Mouse (Mus musculus): ENCODE results near the gene Shq1. TPM values are rescaled to one million over a fixed set of nuclear protein-coding genes. Genes with fewer than 3 reads are reported as not detected.

Shq1 gene
- polyA plus RNA-seq, 1 experiment from 2014 or later: 23.7 TPM

DNA sequence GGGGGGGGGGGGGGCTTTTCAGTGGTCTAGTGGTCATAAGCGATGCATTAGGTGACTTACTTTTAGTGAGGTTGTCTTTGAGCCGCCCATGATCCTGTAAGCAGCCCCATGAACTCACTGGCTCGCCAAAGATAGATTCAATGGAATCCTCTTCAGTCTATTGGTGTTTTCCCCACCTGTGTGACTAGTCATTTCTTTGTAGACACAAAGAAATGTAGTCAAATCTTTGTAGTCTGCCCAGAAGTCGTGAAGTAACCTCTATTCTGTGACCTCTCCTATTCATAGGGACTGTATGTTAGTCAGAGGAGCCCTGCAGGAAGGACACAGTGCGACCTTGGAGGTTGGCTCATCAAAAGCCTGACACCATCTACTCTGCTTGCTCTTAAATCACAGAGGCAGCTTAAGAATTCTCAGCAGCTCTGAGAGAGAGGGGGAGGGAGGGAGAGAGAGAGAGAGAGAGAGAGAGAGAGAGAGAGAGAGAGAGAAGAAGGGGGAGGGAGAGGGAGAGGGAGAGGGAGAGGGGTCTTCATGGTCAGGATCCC is 150.3 kb downstream of the Shq1 start:
- 79% methylated on average over 5 of the region's 5 CpGs for WGBS

DNA sequence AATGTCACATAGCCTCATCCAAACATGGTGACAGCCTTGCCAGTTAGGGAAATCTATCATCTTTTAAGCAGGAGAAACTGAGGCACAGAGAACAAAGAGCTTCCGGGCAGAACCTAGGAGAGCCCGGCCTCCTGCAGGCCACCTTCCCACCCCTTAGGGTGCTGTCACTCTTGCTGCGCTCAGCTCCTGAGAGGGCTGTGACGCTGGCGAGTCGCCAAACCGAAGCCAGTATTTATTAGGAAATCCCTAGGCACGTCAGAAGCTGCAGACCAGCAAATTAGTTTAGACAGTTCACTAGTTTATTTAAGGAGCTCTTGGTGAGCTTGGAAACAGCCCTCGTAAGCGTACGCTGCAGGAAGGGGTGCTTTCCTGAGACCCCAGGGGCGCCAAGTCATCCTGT is 151.1 kb downstream of the Shq1 start:
- 64% methylated on average over 12 of the region's 12 CpGs for WGBS
- no peak for DNase-seq (ENCODE audit: low spot score)
- H3K9me3 ChIP-seq: no peaks in the 10 kb centered on the region
- peaks cover 37% of the 10 kb centered on the region for H3K4me1 ChIP-seq
- H3K36me3 ChIP-seq (replicated peaks): no peaks in the 10 kb centered on the region
- peaks cover 92% of the 10 kb centered on the region for H3K27me3 ChIP-seq (replicated peaks; ENCODE audit: low read depth, poor library complexity, severe bottlenecking)
- H3K4me3 ChIP-seq: no peak overlapping the region
- no peak overlapping the region; the same call in 1 of the 2 replicates for H3K27ac ChIP-seq (replicated peaks)

More for the DNA sequence above, 150.3 kb downstream of the Shq1 start:
- no peak overlapping the region for H3K27ac ChIP-seq (replicated peaks)
- H3K9me3 ChIP-seq: no peaks in the 10 kb centered on the region
- H3K4me3 ChIP-seq: no peak overlapping the region
- peaks cover 43% of the 10 kb centered on the region for H3K4me1 ChIP-seq
- no peak for DNase-seq (ENCODE audit: low spot score)
- peaks cover 92% of the 10 kb centered on the region for H3K27me3 ChIP-seq (replicated peaks; ENCODE audit: low read depth, poor library complexity, severe bottlenecking)
- H3K36me3 ChIP-seq (replicated peaks): no peaks in the 10 kb centered on the region

Other genes starting within 250 kb of the Shq1 start
- 2.2 and 3.6 TPM in 2 replicates for gene Gxylt2, start 33.6 kb upstream of the Shq1 start, polyA plus RNA-seq (2016; fragmentation: Nextera tagmentation; extraction: Ambion mirVana)
- 22.6 and 23.9 TPM in 2 replicates for gene Ppp4r2, start 162.5 kb upstream of the Shq1 start, polyA plus RNA-seq (2016; fragmentation: Nextera tagmentation; extraction: Ambion mirVana)